Mouse (Mus musculus): ENCODE results near the gene Plcd3. TPM values are rescaled to one million over a fixed set of nuclear protein-coding genes. Genes with fewer than 3 reads are reported as not detected.
A peak's percentile ranks its signal among the peaks of the same experiment; 100 is the strongest.

Plcd3 gene
- total and polyA plus RNA-seq, 2 experiments, result 1.0 to 2.0 TPM

- H3K79me2 ChIP-seq (ENCODE audit: control insufficient read depth, insufficient read depth, low read length), result peaks cover 24% of the 10 kb centered on the region; the same call in 1 of the 2 replicates
- H3K4me1 ChIP-seq (ENCODE audit: control insufficient read depth, insufficient read depth, low read length), result peaks cover 13% of the 10 kb centered on the region
- H3K9ac ChIP-seq (ENCODE audit: low read depth, low read length), result peak within 1 kb of the TSS; percentile 86
- H3K27ac ChIP-seq (replicated peaks; ENCODE audit: insufficient read depth, low read depth, low read length), result peak within 1 kb of the TSS; percentile 96
- peak; percentile 99 for DNase-seq (ENCODE audit: extremely low read depth, low read depth, low spot score)
- H3K27me3 ChIP-seq (ENCODE audit: control insufficient read depth, insufficient read depth, low read length), result no peaks in the 10 kb centered on the region
- TF ChIP-seq POLR2A (IDR thresholded peaks at IDR 0.05; ENCODE audit: extremely low read depth, insufficient read depth, low read length), result peak; percentile 74
- TF ChIP-seq CTCF (IDR thresholded peaks at IDR 0.05; ENCODE audit: low read depth, low read length), result no peak
- peaks cover 26% of the 10 kb centered on the region for H3K36me3 ChIP-seq (ENCODE audit: control insufficient read depth, insufficient read depth, low read length)
- H3K4me3 ChIP-seq (ENCODE audit: insufficient read depth, low read depth, low read length), result peak within 1 kb of the TSS; percentile 64
- WGBS, result under 1% methylated on average over 36 of the region's 36 CpGs
These were observed 73.1 kb downstream of the Plcd3 start, which contains the start of the genes Nmt1 and Dcakd for GRCm38 (mm10) chr11:103028176-103028891. Gene Nmt1 (plus strand): TSS chr11:103028190. Gene Dcakd (minus strand): TSS chr11:103028333.

GRCm38 (mm10) chr11:103027570-103028175 lies 73.8 kb downstream of the Plcd3 start:
- no peaks in the 10 kb centered on the region for H3K27me3 ChIP-seq (ENCODE audit: control insufficient read depth, insufficient read depth, low read length)
- peaks cover 29% of the 10 kb centered on the region for H3K36me3 ChIP-seq (ENCODE audit: control insufficient read depth, insufficient read depth, low read length)
- H3K9ac ChIP-seq (ENCODE audit: low read depth, low read length), result peak overlapping the region; percentile 86
- peak overlapping the region; percentile 63 for H3K4me3 ChIP-seq (ENCODE audit: insufficient read depth, low read depth, low read length)
- peaks cover 13% of the 10 kb centered on the region for H3K4me1 ChIP-seq (ENCODE audit: control insufficient read depth, insufficient read depth, low read length)
- WGBS, result 3% methylated on average over 8 of the region's 8 CpGs
- peak; percentile 37 for DNase-seq (ENCODE audit: extremely low read depth, low read depth, low spot score)
- peak overlapping the region; percentile 96 for H3K27ac ChIP-seq (replicated peaks; ENCODE audit: insufficient read depth, low read depth, low read length)
- TF ChIP-seq POLR2A (IDR thresholded peaks at IDR 0.05; ENCODE audit: extremely low read depth, insufficient read depth, low read length), result no peak
- TF ChIP-seq CTCF (IDR thresholded peaks at IDR 0.05; ENCODE audit: low read depth, low read length), result no peak
- peaks cover 18% of the 10 kb centered on the region; the same call in 1 of the 2 replicates for H3K79me2 ChIP-seq (ENCODE audit: control insufficient read depth, insufficient read depth, low read length)

- no peak for TF ChIP-seq POLR2A (IDR thresholded peaks at IDR 0.05; ENCODE audit: extremely low read depth, insufficient read depth, low read length)
- TF ChIP-seq CTCF (IDR thresholded peaks at IDR 0.05; ENCODE audit: low read depth, low read length), result no peak
- peak; percentile 77 for DNase-seq (ENCODE audit: extremely low read depth, low read depth, low spot score)
- peaks cover 13% of the 10 kb centered on the region for H3K79me2 ChIP-seq (ENCODE audit: control insufficient read depth, insufficient read depth, low read length)
- H3K9ac ChIP-seq (ENCODE audit: low read depth, low read length), result peak overlapping the region; percentile 62
- H3K27me3 ChIP-seq (ENCODE audit: control insufficient read depth, insufficient read depth, low read length), result no peaks in the 10 kb centered on the region
- peak overlapping the region; percentile 63 for H3K4me3 ChIP-seq (ENCODE audit: insufficient read depth, low read depth, low read length)
- 21% methylated on average over 3 of the region's 3 CpGs for WGBS
- H3K36me3 ChIP-seq (ENCODE audit: control insufficient read depth, insufficient read depth, low read length), result peaks cover 31% of the 10 kb centered on the region
- H3K4me1 ChIP-seq (ENCODE audit: control insufficient read depth, insufficient read depth, low read length), result peaks cover 11% of the 10 kb centered on the region
- peak overlapping the region; percentile 71 for H3K27ac ChIP-seq (replicated peaks; ENCODE audit: insufficient read depth, low read depth, low read length)
These were observed 74.6 kb downstream of the Plcd3 start for GRCm38 (mm10) chr11:103026901-103027300.

- Histone ChIP-seq H3K4me3 (ENCODE audit: insufficient read depth, low read depth, low read length) (no peak overlapping the region), H3K9ac (ENCODE audit: low read depth, low read length) (no peak overlapping the region), H3K27ac (replicated peaks; ENCODE audit: insufficient read depth, low read depth, low read length) (no peak overlapping the region), H3K27me3 (ENCODE audit: control insufficient read depth, insufficient read depth, low read length) (no peaks in the 10 kb centered on the region), H3K79me2 (ENCODE audit: control insufficient read depth, insufficient read depth, low read length) (no peaks in the 10 kb centered on the region; the same call in none of the 2 replicates), H3K4me1 (ENCODE audit: control insufficient read depth, insufficient read depth, low read length) (peaks cover 6% of the 10 kb centered on the region), H3K36me3 (ENCODE audit: control insufficient read depth, insufficient read depth, low read length) (peaks cover 40% of the 10 kb centered on the region)
- no peak for DNase-seq (ENCODE audit: extremely low read depth, low read depth, low spot score)
- WGBS, result 88% methylated on average over 3 of the region's 3 CpGs
- no peak for TF ChIP-seq CTCF (IDR thresholded peaks at IDR 0.05; ENCODE audit: low read depth, low read length)
- no peak for TF ChIP-seq POLR2A (IDR thresholded peaks at IDR 0.05; ENCODE audit: extremely low read depth, insufficient read depth, low read length)
These were observed 77.5 kb downstream of the Plcd3 start for GRCm38 (mm10) chr11:103023974-103024373.

GRCm38 (mm10) chr11:103020713-103021335 lies 80.6 kb downstream of the Plcd3 start:
- H3K9ac ChIP-seq (ENCODE audit: low read depth, low read length), result no peak overlapping the region
- H3K4me3 ChIP-seq (ENCODE audit: insufficient read depth, low read depth, low read length), result no peak overlapping the region
- no peaks in the 10 kb centered on the region; the same call in 1 of the 2 replicates for H3K79me2 ChIP-seq (ENCODE audit: control insufficient read depth, insufficient read depth, low read length)
- peaks cover 7% of the 10 kb centered on the region for H3K4me1 ChIP-seq (ENCODE audit: control insufficient read depth, insufficient read depth, low read length)
- no peak overlapping the region for H3K27ac ChIP-seq (replicated peaks; ENCODE audit: insufficient read depth, low read depth, low read length)
- peaks cover 32% of the 10 kb centered on the region for H3K36me3 ChIP-seq (ENCODE audit: control insufficient read depth, insufficient read depth, low read length)
- no peak for TF ChIP-seq POLR2A (IDR thresholded peaks at IDR 0.05; ENCODE audit: extremely low read depth, insufficient read depth, low read length)
- TF ChIP-seq CTCF (IDR thresholded peaks at IDR 0.05; ENCODE audit: low read depth, low read length), result no peak
- 91% methylated on average over 3 of the region's 3 CpGs for WGBS
- DNase-seq (ENCODE audit: extremely low read depth, low read depth, low spot score), result no peak
- no peaks in the 10 kb centered on the region for H3K27me3 ChIP-seq (ENCODE audit: control insufficient read depth, insufficient read depth, low read length)

Other genes starting within 250 kb of the Plcd3 start
- gene Eftud2, start 220.7 kb downstream of the Plcd3 start, total RNA-seq (2014; rRNA removed), result 16.2 and 24.1 TPM in 2 replicates
- 41.5 and 53.3 TPM in 2 replicates for gene Eftud2, start 220.7 kb downstream of the Plcd3 start, polyA plus RNA-seq (2012; rRNA removed)
- gene Ccdc103, start 220.5 kb downstream of the Plcd3 start, total RNA-seq (2014; rRNA removed), result 0.09 TPM in 1 of 2 replicates, not detected in the other
- gene Ccdc103, start 220.5 kb downstream of the Plcd3 start, polyA plus RNA-seq (2012; rRNA removed), result 0.06 TPM in 1 of 2 replicates, not detected in the other
- 0.07 TPM in 1 of 2 replicates, not detected in the other for gene Fam187a, start 216.5 kb downstream of the Plcd3 start, total RNA-seq (2014; rRNA removed)
- not detected in 2 replicates for gene Fam187a, start 216.5 kb downstream of the Plcd3 start, polyA plus RNA-seq (2012; rRNA removed)
- gene Gfap, start 200.7 kb downstream of the Plcd3 start, total RNA-seq (2014; rRNA removed), result 0.18 and 0.20 TPM in 2 replicates
- gene Gfap, start 200.7 kb downstream of the Plcd3 start, polyA plus RNA-seq (2012; rRNA removed), result 0.29 and 0.35 TPM in 2 replicates
- gene Kif18b, start 176.5 kb downstream of the Plcd3 start, total RNA-seq (2014; rRNA removed), result 0.09 and 0.27 TPM in 2 replicates
- 0.05 and 0.12 TPM in 2 replicates for gene Kif18b, start 176.5 kb downstream of the Plcd3 start, polyA plus RNA-seq (2012; rRNA removed)
- gene C1ql1, start 155.0 kb downstream of the Plcd3 start, total RNA-seq (2014; rRNA removed), result 0.27 TPM in 1 of 2 replicates, not detected in the other
- not detected in 2 replicates for gene C1ql1, start 155.0 kb downstream of the Plcd3 start, polyA plus RNA-seq (2012; rRNA removed)
- gene Nmt1, start 73.5 kb downstream of the Plcd3 start, total RNA-seq (2014; rRNA removed), result 16.8 and 23.9 TPM in 2 replicates
- gene Nmt1, start 73.5 kb downstream of the Plcd3 start, polyA plus RNA-seq (2012; rRNA removed), result 34.1 and 34.3 TPM in 2 replicates
- 23.9 and 30.9 TPM in 2 replicates for gene Dcakd, start 73.3 kb downstream of the Plcd3 start, total RNA-seq (2014; rRNA removed)
- gene Dcakd, start 73.3 kb downstream of the Plcd3 start, polyA plus RNA-seq (2012; rRNA removed), result 45.8 and 46.3 TPM in 2 replicates
- gene Acbd4, start within 50 bp of the Plcd3 start, total RNA-seq (2014; rRNA removed), result 56.3 and 64.4 TPM in 2 replicates
- 66.6 and 83.9 TPM in 2 replicates for gene Acbd4, start within 50 bp of the Plcd3 start, polyA plus RNA-seq (2012; rRNA removed)
- gene Hexim1, start 14.6 kb upstream of the Plcd3 start, total RNA-seq (2014; rRNA removed), result 10.2 and 10.5 TPM in 2 replicates
- 12.1 and 13.5 TPM in 2 replicates for gene Hexim1, start 14.6 kb upstream of the Plcd3 start, polyA plus RNA-seq (2012; rRNA removed)
- 1.3 and 1.8 TPM in 2 replicates for gene Hexim2, start 30.8 kb upstream of the Plcd3 start, total RNA-seq (2014; rRNA removed)
- gene Hexim2, start 30.8 kb upstream of the Plcd3 start, polyA plus RNA-seq (2012; rRNA removed), result 1.6 and 1.9 TPM in 2 replicates
- 0.46 and 0.74 TPM in 2 replicates for gene Fmnl1, start 69.4 kb upstream of the Plcd3 start, total RNA-seq (2014; rRNA removed)
- 0.86 and 2.2 TPM in 2 replicates for gene Fmnl1, start 69.4 kb upstream of the Plcd3 start, polyA plus RNA-seq (2012; rRNA removed)
- gene 1700023F06Rik, start 106.9 kb upstream of the Plcd3 start, total RNA-seq (2014; rRNA removed), result not detected in 2 replicates
- not detected in 2 replicates for gene 1700023F06Rik, start 106.9 kb upstream of the Plcd3 start, polyA plus RNA-seq (2012; rRNA removed)
- not detected in 2 replicates for gene Spata32, start 116.8 kb upstream of the Plcd3 start, total RNA-seq (2014; rRNA removed)
- not detected in 2 replicates for gene Spata32, start 116.8 kb upstream of the Plcd3 start, polyA plus RNA-seq (2012; rRNA removed)
- 1.4 and 2.2 TPM in 2 replicates for gene Map3k14, start 165.8 kb upstream of the Plcd3 start, total RNA-seq (2014; rRNA removed)
- 2.0 and 2.1 TPM in 2 replicates for gene Map3k14, start 165.8 kb upstream of the Plcd3 start, polyA plus RNA-seq (2012; rRNA removed)